Mouse (Mus musculus) liver, postnatal 0 days (tissue): ENCODE data around the gene Tns2.

ENCODE experiments used
- CTCF ChIP-seq: sonication (generic); IDR thresholded peaks from 2 replicates; pipeline ENCODE4 v1.5.1; 2016; ENCODE audit warnings: antibody characterized with exemption, low read depth
- EP300 ChIP-seq: IDR thresholded peaks from 2 replicates; pipeline ENCODE4 v1.6.1; 2016; ENCODE audit warnings: antibody characterized with exemption, low read depth, mild to moderate bottlenecking

- TF ChIP-seq CTCF (no peak), EP300 (no peak)
Measured at GRCm38 (mm10) chr15:102149561-102149960, 49.3 kb downstream of the Tns2 start.
